Mouse (Mus musculus): ENCODE results near the gene Tcp11l1.

GRCm38 (mm10) chr2:104669122-104669804 is 42.7 kb downstream of the Tcp11l1 start:
- TF ChIP-seq EP300 (optimal IDR thresholded peaks at IDR 0.05) (no peak), CTCF (IDR thresholded peaks at IDR 0.05; ENCODE audit: low read depth) (peak; percentile 45)

All from stomach, postnatal 0 days (tissue).